Mouse (Mus musculus): Measurements from ENCODE around the gene E2f2.

E2f2 gene

GRCm38 (mm10) chr4:136172542-136173209, 482 bp downstream of the E2f2 start:
- in situ Hi-C loops (cut with MboI, MseI), result loop anchor here in 1 of 2 experiments (25.0 kb wide), 1 partner anchor 210 kb away; the partner anchor contains the start of genes Gale and Lypla2

- in situ Hi-C loops (cut with MboI, MseI), result loop anchor here in 1 of 2 experiments (25.0 kb wide), 1 partner anchor 211 kb away; the partner anchor contains the start of genes Gale and Lypla2
Measured at GRCm38 (mm10) chr4:136173210-136173715, 1.1 kb downstream of the E2f2 start.

GRCm38 (mm10) chr4:136174216-136175193, 2.3 kb downstream of the E2f2 start:
- in situ Hi-C loops (cut with MboI, MseI), result loop anchor here in 1 of 2 experiments (25.0 kb wide), 1 partner anchor 212 kb away; the partner anchor contains the start of genes Gale and Lypla2

- in situ Hi-C loops (cut with MboI, MseI), result no loop called here
Measured at GRCm38 (mm10) chr4:136176022-136176552, 3.9 kb downstream of the E2f2 start.

GRCm38 (mm10) chr4:136177244-136177611, 5.0 kb downstream of the E2f2 start:
- in situ Hi-C loops (cut with MboI, MseI), result no loop called here

- in situ Hi-C loops (cut with MboI, MseI), result no loop called here
Measured at GRCm38 (mm10) chr4:136177612-136178474, 5.6 kb downstream of the E2f2 start.

GRCm38 (mm10) chr4:136178475-136178921, 6.3 kb downstream of the E2f2 start:
- in situ Hi-C loops (cut with MboI, MseI), result no loop called here

GRCm38 (mm10) chr4:136179456-136179855, 7.3 kb downstream of the E2f2 start:
- in situ Hi-C loops (cut with MboI, MseI), result no loop called here

- in situ Hi-C loops (cut with MboI, MseI), result no loop called here
Measured at GRCm38 (mm10) chr4:136179998-136180397, 7.8 kb downstream of the E2f2 start.

GRCm38 (mm10) chr4:136180408-136181330, 8.5 kb downstream of the E2f2 start:
- in situ Hi-C loops (cut with MboI, MseI), result no loop called here

GRCm38 (mm10) chr4:136181367-136181766, 9.2 kb downstream of the E2f2 start:
- in situ Hi-C loops (cut with MboI, MseI), result no loop called here

GRCm38 (mm10) chr4:136185375-136185774, 13.2 kb downstream of the E2f2 start:
- in situ Hi-C loops (cut with MboI, MseI), result no loop called here

- in situ Hi-C loops (cut with MboI, MseI), result no loop called here
Measured at GRCm38 (mm10) chr4:136186315-136186714, 14.1 kb downstream of the E2f2 start.

- in situ Hi-C loops (cut with MboI, MseI), result no loop called here
Measured at GRCm38 (mm10) chr4:136186739-136187472, 14.7 kb downstream of the E2f2 start.

- in situ Hi-C loops (cut with MboI, MseI), result no loop called here
Measured at GRCm38 (mm10) chr4:136188973-136189737, 17.0 kb downstream of the E2f2 start.

GRCm38 (mm10) chr4:136189912-136190311, 17.7 kb downstream of the E2f2 start:
- in situ Hi-C loops (cut with MboI, MseI), result no loop called here

- in situ Hi-C loops (cut with MboI, MseI), result no loop called here
Measured at GRCm38 (mm10) chr4:136193571-136193970, 21.4 kb downstream of the E2f2 start.

GRCm38 (mm10) chr4:136195029-136195428, 22.8 kb downstream of the E2f2 start:
- in situ Hi-C loops (cut with MboI, MseI), result no loop called here
